Mouse (Mus musculus): ENCODE results near the gene Agpat2. TPM values are rescaled to one million over a fixed set of nuclear protein-coding genes. Genes with fewer than 3 reads are reported as not detected.

Gene Agpat2
- polyA plus RNA-seq, 1 experiment from 2014 or later, result 65.7 TPM

DNA sequence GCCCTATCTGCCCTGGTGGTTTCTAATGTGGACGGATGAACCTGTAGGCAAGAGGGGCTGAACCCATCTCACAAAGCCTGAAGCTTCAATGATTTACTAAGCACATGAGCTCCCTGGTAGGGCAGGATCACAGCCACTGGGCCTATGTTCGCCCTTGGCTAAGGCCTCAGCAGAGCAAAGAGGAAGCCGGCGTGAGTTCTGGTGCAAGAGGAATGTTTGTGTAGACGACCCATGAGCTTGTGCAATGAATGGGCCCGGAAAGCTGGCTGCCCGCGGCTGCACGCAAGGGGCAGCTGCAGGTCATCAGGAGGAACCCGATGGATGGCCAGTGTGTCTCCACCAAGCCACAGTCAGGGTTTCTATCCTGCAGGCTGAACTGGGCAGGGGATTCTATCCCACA, 54.4 kb downstream of the Agpat2 start:
- ATAC-seq (ENCODE audit: low read depth), result peak; percentile 77

DNA sequence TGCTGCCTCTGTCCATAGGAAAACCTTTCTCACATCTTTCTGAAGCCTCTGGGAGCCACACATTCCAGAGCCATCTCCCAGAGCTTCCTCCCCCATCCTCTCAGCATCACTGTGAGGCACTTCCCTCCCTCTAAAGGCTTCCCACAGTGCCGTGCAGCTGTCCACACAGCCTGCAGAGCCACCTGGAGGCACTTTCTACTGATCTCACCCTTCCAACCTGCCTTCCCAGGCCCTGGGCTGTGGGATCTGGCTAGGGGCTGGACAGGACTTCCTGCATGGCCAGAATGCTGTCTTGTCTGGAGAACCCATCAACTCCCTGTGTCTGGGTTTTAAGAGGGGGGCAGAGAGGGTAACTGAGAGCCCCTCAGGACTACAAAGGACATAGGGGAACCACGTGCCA, 56.7 kb downstream of the Agpat2 start:
- H3K4me1 ChIP-seq (ENCODE audit: control insufficient read depth, low read depth, low read length), result peaks cover 18% of the 10 kb centered on the region
- H3K9me3 ChIP-seq (replicated peaks; ENCODE audit: control insufficient read depth, low read length), result no peaks in the 10 kb centered on the region
- WGBS (ENCODE audit: insufficient replicate concordance), result 25% methylated on average over 2 of the region's 2 CpGs
- no peaks in the 10 kb centered on the region for H3K27me3 ChIP-seq (ENCODE audit: control insufficient read depth, insufficient read depth, low read depth, low read length)
- no peak overlapping the region for H3K4me3 ChIP-seq (ENCODE audit: low read depth, low read length)
- no peaks in the 10 kb centered on the region for H3K36me3 ChIP-seq (ENCODE audit: control insufficient read depth, insufficient read depth)
- H3K27ac ChIP-seq (ENCODE audit: low read length), result no peak overlapping the region
- ATAC-seq (ENCODE audit: low read depth), result no peak; the same call in 1 of the 2 replicates
- no peak overlapping the region for H3K9ac ChIP-seq (ENCODE audit: low read depth, low read length)
- H3K4me2 ChIP-seq (ENCODE audit: low read depth, low read length), result no peak overlapping the region

More for the DNA sequence above, 54.4 kb downstream of the Agpat2 start:
- H3K4me2 ChIP-seq (ENCODE audit: low read depth, low read length), result no peak overlapping the region
- H3K27me3 ChIP-seq (ENCODE audit: control insufficient read depth, insufficient read depth, low read depth, low read length), result no peaks in the 10 kb centered on the region
- H3K9me3 ChIP-seq (replicated peaks; ENCODE audit: control insufficient read depth, low read length), result no peaks in the 10 kb centered on the region
- H3K9ac ChIP-seq (ENCODE audit: low read depth, low read length), result no peak overlapping the region
- 25% methylated on average over 10 of the region's 10 CpGs for WGBS (ENCODE audit: insufficient replicate concordance)
- H3K4me1 ChIP-seq (ENCODE audit: control insufficient read depth, low read depth, low read length), result peaks cover 26% of the 10 kb centered on the region
- H3K27ac ChIP-seq (ENCODE audit: low read length), result no peak overlapping the region
- no peak overlapping the region for H3K4me3 ChIP-seq (ENCODE audit: low read depth, low read length)
- no peaks in the 10 kb centered on the region for H3K36me3 ChIP-seq (ENCODE audit: control insufficient read depth, insufficient read depth)

DNA sequence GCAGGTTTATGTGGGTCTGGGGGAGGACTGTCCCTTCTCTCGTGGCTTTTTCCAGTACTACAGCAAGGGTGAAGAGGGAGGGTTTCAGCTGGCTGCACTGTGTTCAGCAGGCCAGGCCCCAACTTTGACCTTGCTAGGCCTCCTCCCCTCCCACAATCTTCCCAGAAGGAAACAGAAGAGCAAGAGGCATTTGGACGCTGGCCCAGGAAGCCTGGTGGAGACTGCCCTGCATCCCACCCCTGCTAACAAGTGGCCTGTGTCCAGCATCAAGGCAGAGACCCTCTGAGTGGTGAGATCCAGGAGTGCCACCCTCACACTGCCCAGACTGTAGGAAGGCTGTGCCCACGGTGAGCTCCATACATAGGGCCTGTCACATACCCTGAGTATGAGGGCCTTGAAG, 60.0 kb downstream of the Agpat2 start:
- peak; percentile 19; the same call in 1 of the 2 replicates for ATAC-seq (ENCODE audit: low read depth)
- peak overlapping the region; percentile 48; the same call in 1 of the 2 replicates for H3K27ac ChIP-seq (ENCODE audit: low read length)
- no peaks in the 10 kb centered on the region for H3K36me3 ChIP-seq (ENCODE audit: control insufficient read depth, insufficient read depth)
- H3K9me3 ChIP-seq (replicated peaks; ENCODE audit: control insufficient read depth, low read length), result no peaks in the 10 kb centered on the region
- WGBS (ENCODE audit: insufficient replicate concordance), result 41% methylated on average over 3 of the region's 3 CpGs
- peaks cover 2% of the 10 kb centered on the region for H3K4me1 ChIP-seq (ENCODE audit: control insufficient read depth, low read depth, low read length)
- H3K4me2 ChIP-seq (ENCODE audit: low read depth, low read length), result no peak overlapping the region
- H3K4me3 ChIP-seq (ENCODE audit: low read depth, low read length), result no peak overlapping the region
- H3K27me3 ChIP-seq (ENCODE audit: control insufficient read depth, insufficient read depth, low read depth, low read length), result no peaks in the 10 kb centered on the region
- no peak overlapping the region for H3K9ac ChIP-seq (ENCODE audit: low read depth, low read length)

DNA sequence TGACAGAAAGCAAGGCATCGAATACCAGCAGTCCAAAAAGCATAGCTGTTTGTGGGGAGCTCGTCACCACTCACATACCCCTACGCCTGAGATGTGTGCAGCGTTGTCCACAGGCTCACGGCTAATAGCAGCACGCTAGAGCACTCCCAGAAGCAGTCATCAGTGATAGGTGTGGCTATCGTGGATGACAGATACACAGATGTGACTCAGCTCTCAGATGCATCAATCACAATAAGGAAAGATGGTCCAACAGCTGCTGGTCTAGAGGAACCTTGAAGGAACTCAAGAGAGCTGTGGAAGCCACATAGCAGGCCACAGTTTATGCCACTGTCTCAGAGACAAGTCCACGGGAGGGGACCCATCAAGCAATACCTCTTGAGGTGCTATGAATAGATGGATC, 60.4 kb downstream of the Agpat2 start:
- Histone ChIP-seq H3K9ac (ENCODE audit: low read depth, low read length) (no peak overlapping the region), H3K4me3 (ENCODE audit: low read depth, low read length) (no peak overlapping the region), H3K27me3 (ENCODE audit: control insufficient read depth, insufficient read depth, low read depth, low read length) (no peaks in the 10 kb centered on the region), H3K36me3 (ENCODE audit: control insufficient read depth, insufficient read depth) (no peaks in the 10 kb centered on the region), H3K4me2 (ENCODE audit: low read depth, low read length) (no peak overlapping the region), H3K27ac (ENCODE audit: low read length) (peak overlapping the region; percentile 3; the same call in 1 of the 2 replicates), H3K9me3 (replicated peaks; ENCODE audit: control insufficient read depth, low read length) (no peaks in the 10 kb centered on the region), H3K4me1 (ENCODE audit: control insufficient read depth, low read depth, low read length) (no peaks in the 10 kb centered on the region; the same call in 1 of the 2 replicates)
- 61% methylated on average over 8 of the region's 8 CpGs for WGBS (ENCODE audit: insufficient replicate concordance)
- no peak for ATAC-seq (ENCODE audit: low read depth)

DNA sequence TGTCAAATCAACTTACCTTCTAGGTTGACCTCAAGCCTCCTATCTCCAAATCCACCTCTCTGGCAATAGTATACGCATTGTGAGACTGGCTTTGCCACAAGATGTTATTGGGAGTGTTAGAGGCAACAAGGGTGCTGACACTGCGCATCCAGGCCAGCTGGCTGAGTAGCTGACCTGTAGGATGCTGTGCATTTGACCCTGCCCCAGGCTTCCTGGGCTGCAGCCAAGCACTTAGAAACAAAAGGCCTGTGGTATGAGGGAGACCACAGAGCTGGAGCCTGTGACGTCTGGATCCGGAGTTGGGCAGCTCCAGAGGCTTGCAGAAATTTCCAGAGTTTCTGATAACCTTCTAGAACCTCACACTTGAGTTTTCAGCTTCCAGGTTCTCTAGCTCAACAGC, 61.1 kb downstream of the Agpat2 start:
- H3K4me3 ChIP-seq (ENCODE audit: low read depth, low read length), result no peak overlapping the region
- no peaks in the 10 kb centered on the region for H3K9me3 ChIP-seq (replicated peaks; ENCODE audit: control insufficient read depth, low read length)
- H3K9ac ChIP-seq (ENCODE audit: low read depth, low read length), result no peak overlapping the region
- no peak overlapping the region for H3K4me2 ChIP-seq (ENCODE audit: low read depth, low read length)
- H3K27me3 ChIP-seq (ENCODE audit: control insufficient read depth, insufficient read depth, low read depth, low read length), result no peaks in the 10 kb centered on the region
- no peaks in the 10 kb centered on the region for H3K36me3 ChIP-seq (ENCODE audit: control insufficient read depth, insufficient read depth)
- no peak; the same call in 1 of the 2 replicates for ATAC-seq (ENCODE audit: low read depth)
- H3K4me1 ChIP-seq (ENCODE audit: control insufficient read depth, low read depth, low read length), result no peaks in the 10 kb centered on the region; the same call in 1 of the 2 replicates
- H3K27ac ChIP-seq (ENCODE audit: low read length), result no peak overlapping the region
- 51% methylated on average over 4 of the region's 4 CpGs for WGBS (ENCODE audit: insufficient replicate concordance)

MicroRNAs encoded within 50 kb of the gene (microRNA counts, 519-probe panel; counts per million panel counts)
- microRNA mmu-miR-126-3p (3,644 counts per million, percentile 94 among the panel's probes with 10 or more counts), microRNA mmu-miR-126-5p (3,104 counts per million, percentile 85 among the panel's probes with 10 or more counts)

Small RNAs within 50 kb of the gene (microRNA-seq; reads per million reads assigned to microRNA genes)
- gene Mir126a, result 1.2 reads per million
- not detected for gene Mir126b

Other genes with a start within 250 kb of the Agpat2 start
- gene Card9, start 243.5 kb downstream of the Agpat2 start, polyA plus RNA-seq (2015; fragmentation: Nextera tagmentation; extraction: Ambion mirVana), result 1.7 and 3.0 TPM in 2 replicates
- gene Snapc4, start 223.8 kb downstream of the Agpat2 start, polyA plus RNA-seq (2015; fragmentation: Nextera tagmentation; extraction: Ambion mirVana), result 7.1 and 10.0 TPM in 2 replicates
- 34.1 and 34.4 TPM in 2 replicates for gene Entr1, start 215.1 kb downstream of the Agpat2 start, polyA plus RNA-seq (2015; fragmentation: Nextera tagmentation; extraction: Ambion mirVana)
- gene Pmpca, start 215.1 kb downstream of the Agpat2 start, polyA plus RNA-seq (2015; fragmentation: Nextera tagmentation; extraction: Ambion mirVana), result 55.8 and 57.6 TPM in 2 replicates
- 5.2 and 5.8 TPM in 2 replicates for gene Inpp5e, start 195.2 kb downstream of the Agpat2 start, polyA plus RNA-seq (2015; fragmentation: Nextera tagmentation; extraction: Ambion mirVana)
- gene Sec16a, start 159.2 kb downstream of the Agpat2 start, polyA plus RNA-seq (2015; fragmentation: Nextera tagmentation; extraction: Ambion mirVana), result 9.3 and 12.4 TPM in 2 replicates
- 2.8 and 3.1 TPM in 2 replicates for gene Notch1, start 87.8 kb downstream of the Agpat2 start, polyA plus RNA-seq (2015; fragmentation: Nextera tagmentation; extraction: Ambion mirVana)
- gene Egfl7, start 24.4 kb downstream of the Agpat2 start, polyA plus RNA-seq (2015; fragmentation: Nextera tagmentation; extraction: Ambion mirVana), result 50.9 and 54.3 TPM in 2 replicates
- not detected in 2 replicates for gene Gm20532, start 17.8 kb downstream of the Agpat2 start, polyA plus RNA-seq (2015; fragmentation: Nextera tagmentation; extraction: Ambion mirVana)
- 0.61 and 1.3 TPM in 2 replicates for gene Fam69b, start 24.0 kb upstream of the Agpat2 start, polyA plus RNA-seq (2015; fragmentation: Nextera tagmentation; extraction: Ambion mirVana)
- gene Lcn4, start 66.9 kb upstream of the Agpat2 start, polyA plus RNA-seq (2015; fragmentation: Nextera tagmentation; extraction: Ambion mirVana), result not detected in 2 replicates

Data from liver, embryonic 16.5 days (tissue).